Mouse (Mus musculus): ENCODE measurements at regions not wholly inside any gene's neighbourhood (a gene's known extent, or its start where the extent isn't known, plus 50 kb on each side); places are given as distances from the start of the nearest gene placed in this dataset.
A peak's percentile ranks its signal among the peaks of the same experiment; 100 is the strongest.

DNA sequence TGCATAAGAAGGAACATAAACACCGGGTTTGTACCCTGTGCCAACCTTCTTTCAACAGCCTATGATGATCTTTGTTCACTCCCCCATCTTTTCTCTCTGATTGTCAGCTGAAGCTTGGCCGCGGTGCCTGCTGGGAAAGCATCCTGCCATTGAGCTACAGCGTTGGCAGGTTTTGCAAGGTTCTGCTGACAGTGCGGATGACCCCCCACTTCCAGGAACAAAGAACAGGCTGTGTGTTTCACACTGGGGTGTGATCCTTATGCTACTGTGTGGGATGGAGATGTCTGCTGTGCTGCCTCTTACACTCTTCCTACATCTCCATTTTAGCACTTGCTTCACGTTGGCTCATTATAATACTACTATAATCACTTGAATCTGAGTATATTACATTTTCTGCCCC lies 395.0 kb upstream of the Adgrl2 start:
- Histone ChIP-seq H3K27me3 (replicated peaks; ENCODE audit: insufficient read depth, low read length) (no peaks in the 10 kb centered on the region), H3K9me3 (ENCODE audit: low read length) (no peaks in the 10 kb centered on the region), H3K4me1 (ENCODE audit: insufficient read depth, low read depth, low read length) (0 out of 2 replicates have a peak, but pooled peaks cover 7% of the 10 kb centered on the region), H3K27ac (ENCODE audit: low read length) (no peak overlapping the region), H3K4me3 (ENCODE audit: low read depth, low read length) (no peak overlapping the region), H3K4me2 (replicated peaks; ENCODE audit: low read depth, low read length) (no peak overlapping the region), H3K36me3 (ENCODE audit: insufficient read depth, low read length) (no peaks in the 10 kb centered on the region), H3K9ac (replicated peaks; ENCODE audit: low read depth) (no peak overlapping the region)
- TF ChIP-seq EP300 (IDR thresholded peaks at IDR 0.05) = no peak
- TF ChIP-seq CTCF (IDR thresholded peaks at IDR 0.05) = no peak
- ATAC-seq (no peak), DNase-seq (ENCODE audit: low spot score) (no peak)
- whole genome bisulfite sequencing = 61% methylated on average over 6 of the region's 6 CpGs

DNA sequence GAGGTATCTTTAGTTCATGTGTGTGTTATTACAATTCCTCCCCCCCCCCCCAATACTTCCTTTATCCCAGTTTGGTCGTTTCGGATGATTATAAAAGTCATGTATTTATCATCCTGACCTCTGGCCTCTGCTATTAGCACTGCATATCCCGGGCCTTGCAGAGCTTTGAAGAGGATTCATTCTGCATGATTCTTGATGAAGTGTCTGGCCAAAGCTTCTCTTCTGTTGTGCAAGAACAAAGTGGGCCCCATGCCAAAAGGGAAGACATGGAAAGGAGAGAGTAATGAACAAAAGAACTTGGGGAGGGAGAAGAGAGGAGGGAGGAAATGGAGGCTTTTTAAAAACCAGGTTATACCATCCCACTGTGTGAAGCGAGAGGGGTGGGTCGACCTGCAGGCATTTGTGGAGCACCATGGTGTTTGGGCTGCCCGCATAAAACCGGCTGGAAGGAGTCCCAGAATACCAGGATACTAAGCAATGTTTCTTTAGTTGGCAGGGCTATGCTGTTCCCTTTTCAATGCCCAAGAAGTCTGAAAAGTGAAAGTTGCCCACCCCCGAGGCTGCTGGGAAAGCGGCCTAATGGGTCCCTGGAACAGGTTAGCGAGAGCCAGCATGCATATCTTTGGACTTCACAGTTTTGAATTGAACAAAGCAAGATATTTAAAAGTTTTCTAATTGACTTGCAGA lies 391.3 kb upstream of the Adgrl2 start:
- no peak overlapping the region for H3K27ac ChIP-seq (ENCODE audit: low read length)
- ATAC-seq (peak; percentile 52), DNase-seq (ENCODE audit: low spot score) (peak; percentile 72)

DNA sequence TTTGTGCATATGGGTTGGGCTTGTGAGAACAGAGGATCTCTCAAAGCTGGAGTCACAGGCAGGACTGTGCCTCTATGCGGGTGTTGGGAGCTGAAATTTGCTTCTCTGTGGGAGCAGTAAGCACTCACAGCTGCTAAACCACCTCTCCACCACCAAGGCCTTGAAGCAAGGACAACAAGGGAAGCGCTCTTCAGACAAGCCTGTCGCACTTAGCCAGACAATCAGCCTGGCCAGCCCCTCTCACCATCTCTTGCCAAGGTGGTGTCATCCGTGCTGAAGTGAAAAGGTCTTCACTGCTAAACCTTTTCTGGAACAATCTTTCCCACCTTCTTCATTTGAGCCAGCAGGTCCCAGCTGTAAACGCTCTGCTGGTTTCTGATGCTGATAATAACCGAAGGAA lies 390.7 kb upstream of the Adgrl2 start:
- ATAC-seq = no peak

More for the DNA sequence above, 391.3 kb upstream of the Adgrl2 start:
- Histone ChIP-seq H3K27me3 (replicated peaks; ENCODE audit: insufficient read depth, low read length) (no peaks in the 10 kb centered on the region), H3K4me1 (ENCODE audit: insufficient read depth, low read depth, low read length) (0 out of 2 replicates have a peak, but pooled peaks cover 7% of the 10 kb centered on the region), H3K36me3 (ENCODE audit: insufficient read depth, low read length) (no peaks in the 10 kb centered on the region), H3K9ac (replicated peaks; ENCODE audit: low read depth) (no peak overlapping the region), H3K9me3 (ENCODE audit: low read length) (no peaks in the 10 kb centered on the region), H3K4me3 (ENCODE audit: low read depth, low read length) (no peak overlapping the region), H3K4me2 (replicated peaks; ENCODE audit: low read depth, low read length) (no peak overlapping the region)
- WGBS = 35% methylated on average over 10 of the region's 10 CpGs
- no peak for TF ChIP-seq EP300 (IDR thresholded peaks at IDR 0.05)
- TF ChIP-seq CTCF (IDR thresholded peaks at IDR 0.05) = no peak

DNA sequence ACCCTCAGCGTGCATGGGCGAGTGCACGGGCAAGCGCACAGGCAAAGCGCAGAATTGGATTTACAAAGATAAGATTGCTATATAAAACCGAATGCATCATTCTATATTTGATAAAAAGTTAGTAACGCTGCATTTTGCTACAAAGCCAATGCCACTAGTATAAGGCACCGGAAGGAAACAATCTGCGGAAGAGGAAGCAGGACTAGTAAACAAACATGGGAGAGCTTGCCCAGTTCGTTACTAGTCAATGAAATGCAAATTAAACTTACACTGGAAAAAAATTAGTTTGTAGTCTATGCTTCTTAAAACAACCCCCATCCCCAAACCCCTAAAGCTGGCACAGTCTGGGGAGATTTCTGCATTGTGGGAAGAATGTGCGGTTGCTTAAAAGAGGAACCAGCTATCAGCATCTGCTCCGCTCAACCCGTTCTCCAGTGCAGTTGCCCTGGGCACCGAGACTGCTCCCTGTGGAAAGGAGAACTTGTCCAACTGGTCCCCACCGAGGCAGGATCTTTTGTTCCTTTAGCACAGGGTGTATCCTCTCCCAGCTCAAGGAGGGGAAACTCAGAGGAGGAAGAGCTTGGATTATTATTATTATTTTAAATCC lies 389.6 kb upstream of the Adgrl2 start:
- Histone ChIP-seq H3K36me3 (ENCODE audit: insufficient read depth, low read length) (no peaks in the 10 kb centered on the region), H3K9ac (replicated peaks; ENCODE audit: low read depth) (no peak overlapping the region), H3K27me3 (replicated peaks; ENCODE audit: insufficient read depth, low read length) (no peaks in the 10 kb centered on the region), H3K27ac (ENCODE audit: low read length) (no peak overlapping the region), H3K4me3 (ENCODE audit: low read depth, low read length) (no peak overlapping the region), H3K4me2 (replicated peaks; ENCODE audit: low read depth, low read length) (peak overlapping the region; percentile 29), H3K9me3 (ENCODE audit: low read length) (no peaks in the 10 kb centered on the region), H3K4me1 (ENCODE audit: insufficient read depth, low read depth, low read length) (0 out of 2 replicates have a peak, but pooled peaks cover 5% of the 10 kb centered on the region)
- 56% methylated on average over 15 of the region's 15 CpGs for whole genome bisulfite sequencing
- DNase-seq (ENCODE audit: low spot score) (peak; percentile 27), ATAC-seq (no peak)
- TF ChIP-seq CTCF (IDR thresholded peaks at IDR 0.05) (no peak), EP300 (IDR thresholded peaks at IDR 0.05) (no peak)

More for the DNA sequence above, 390.7 kb upstream of the Adgrl2 start:
- Histone ChIP-seq H3K27ac (ENCODE audit: low read length) (no peak overlapping the region), H3K9me3 (ENCODE audit: low read length) (no peaks in the 10 kb centered on the region), H3K9ac (replicated peaks; ENCODE audit: low read depth) (no peak overlapping the region), H3K27me3 (replicated peaks; ENCODE audit: insufficient read depth, low read length) (no peaks in the 10 kb centered on the region), H3K4me3 (ENCODE audit: low read depth, low read length) (no peak overlapping the region), H3K4me1 (ENCODE audit: insufficient read depth, low read depth, low read length) (0 out of 2 replicates have a peak, but pooled peaks cover 6% of the 10 kb centered on the region), H3K36me3 (ENCODE audit: insufficient read depth, low read length) (no peaks in the 10 kb centered on the region), H3K4me2 (replicated peaks; ENCODE audit: low read depth, low read length) (no peak overlapping the region)
- 54% methylated on average over 6 of the region's 6 CpGs for WGBS
- DNase-seq (ENCODE audit: low spot score) = no peak
- TF ChIP-seq EP300 (IDR thresholded peaks at IDR 0.05) = no peak
- TF ChIP-seq CTCF (IDR thresholded peaks at IDR 0.05) = no peak

DNA sequence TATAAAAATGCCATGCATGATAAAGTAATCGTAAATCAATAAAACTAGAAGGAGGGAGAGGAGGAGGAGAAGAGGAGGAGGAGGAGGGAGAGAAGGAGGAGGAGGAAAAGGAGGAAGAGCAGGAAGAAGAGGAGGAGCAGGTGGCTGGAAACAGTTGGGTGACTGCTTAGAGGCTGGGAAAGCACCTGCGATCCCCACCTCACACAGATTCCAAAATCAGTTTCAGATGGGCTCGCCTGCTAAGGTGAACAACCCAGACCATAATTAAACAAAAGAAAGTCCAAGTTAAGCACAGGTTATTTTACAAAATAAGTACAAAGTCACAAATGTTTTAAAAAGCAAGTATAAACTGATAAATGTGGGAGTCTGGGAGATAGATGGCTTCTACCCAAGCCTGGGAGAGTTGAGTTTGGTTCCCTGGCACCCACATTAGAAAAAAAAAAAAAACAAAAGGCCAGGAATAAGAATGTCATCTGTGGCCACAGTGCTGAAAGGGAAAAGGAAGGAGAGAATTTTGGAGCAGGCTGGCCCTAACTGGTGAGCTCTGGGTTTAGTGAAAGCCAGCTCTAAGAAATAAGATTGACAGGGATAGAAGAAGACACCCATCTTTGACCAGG lies 389.0 kb upstream of the Adgrl2 start:
- Histone ChIP-seq H3K4me1 (ENCODE audit: insufficient read depth, low read depth, low read length) (0 out of 2 replicates have a peak, but pooled peaks cover 5% of the 10 kb centered on the region), H3K27ac (ENCODE audit: low read length) (no peak overlapping the region), H3K27me3 (replicated peaks; ENCODE audit: insufficient read depth, low read length) (no peaks in the 10 kb centered on the region), H3K9ac (replicated peaks; ENCODE audit: low read depth) (no peak overlapping the region), H3K36me3 (ENCODE audit: insufficient read depth, low read length) (no peaks in the 10 kb centered on the region), H3K4me2 (replicated peaks; ENCODE audit: low read depth, low read length) (no peak overlapping the region), H3K4me3 (ENCODE audit: low read depth, low read length) (no peak overlapping the region), H3K9me3 (ENCODE audit: low read length) (no peaks in the 10 kb centered on the region)
- DNase-seq (ENCODE audit: low spot score) (no peak), ATAC-seq (no peak)
- TF ChIP-seq EP300 (IDR thresholded peaks at IDR 0.05) (no peak), CTCF (IDR thresholded peaks at IDR 0.05) (no peak)
- WGBS = 82% methylated on average over 3 of the region's 3 CpGs

DNA sequence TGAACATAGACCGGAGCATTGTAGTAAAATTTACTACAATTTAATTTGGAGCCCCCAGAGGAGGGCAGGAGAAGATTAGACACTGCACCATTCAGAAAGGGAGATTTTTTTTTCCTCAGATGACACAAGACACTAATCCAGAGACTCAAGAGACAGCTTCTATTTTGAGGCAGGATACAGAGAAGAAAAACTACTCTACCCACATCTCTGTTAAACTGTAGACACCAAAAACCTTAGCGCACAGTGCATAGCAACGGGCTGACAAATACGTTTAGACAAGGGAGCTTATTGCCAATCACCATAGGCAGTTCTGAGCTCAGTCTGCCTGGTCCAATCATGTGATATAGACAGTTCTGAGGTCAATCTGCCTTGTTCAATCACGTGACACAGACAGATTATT lies 381.1 kb upstream of the Adgrl2 start:
- H3K4me2 ChIP-seq (replicated peaks; ENCODE audit: low read depth, low read length) = no peak overlapping the region
- no peak overlapping the region for H3K4me3 ChIP-seq (ENCODE audit: low read depth, low read length)
- ATAC-seq (no peak), DNase-seq (ENCODE audit: low spot score) (no peak)
- WGBS = 85% methylated on average over 5 of the region's 5 CpGs
- no peaks in the 10 kb centered on the region for H3K27me3 ChIP-seq (replicated peaks; ENCODE audit: insufficient read depth, low read length)
- H3K36me3 ChIP-seq (ENCODE audit: insufficient read depth, low read length) = no peaks in the 10 kb centered on the region
- no peak for TF ChIP-seq CTCF (IDR thresholded peaks at IDR 0.05)
- no peak for TF ChIP-seq EP300 (IDR thresholded peaks at IDR 0.05)
- H3K4me1 ChIP-seq (ENCODE audit: insufficient read depth, low read depth, low read length) = no peaks in the 10 kb centered on the region
- no peak overlapping the region for H3K9ac ChIP-seq (replicated peaks; ENCODE audit: low read depth)
- no peaks in the 10 kb centered on the region for H3K9me3 ChIP-seq (ENCODE audit: low read length)
- no peak overlapping the region for H3K27ac ChIP-seq (ENCODE audit: low read length)

All from lung, postnatal 0 days (tissue).